Mouse (Mus musculus): ENCODE measurements at regions not wholly inside any gene's neighbourhood (a gene's known extent, or its start where the extent isn't known, plus 50 kb on each side); places are given as distances from the start of the nearest gene placed in this dataset.
"Not testable (repeated sequence)": the region's sequence is repeated elsewhere in the genome, so short reads cannot be mapped to it uniquely, and the experiment has no call there.

- H3K36me3 ChIP-seq (ENCODE audit: control insufficient read depth, insufficient read depth, low read length); H3K4me1 ChIP-seq (ENCODE audit: control insufficient read depth, insufficient read depth, low read length); H3K4me3 ChIP-seq (ENCODE audit: control insufficient read depth, low read depth, low read length); H3K27me3 ChIP-seq (ENCODE audit: control insufficient read depth, insufficient read depth, low read length); H3K27ac ChIP-seq (ENCODE audit: control insufficient read depth, insufficient read depth, low read depth, low read length): not testable (repeated sequence)
Measured at GRCm38 (mm10) chr14:52769450-52769849, 273.9 kb upstream of the Olfr1507 start.

DNA sequence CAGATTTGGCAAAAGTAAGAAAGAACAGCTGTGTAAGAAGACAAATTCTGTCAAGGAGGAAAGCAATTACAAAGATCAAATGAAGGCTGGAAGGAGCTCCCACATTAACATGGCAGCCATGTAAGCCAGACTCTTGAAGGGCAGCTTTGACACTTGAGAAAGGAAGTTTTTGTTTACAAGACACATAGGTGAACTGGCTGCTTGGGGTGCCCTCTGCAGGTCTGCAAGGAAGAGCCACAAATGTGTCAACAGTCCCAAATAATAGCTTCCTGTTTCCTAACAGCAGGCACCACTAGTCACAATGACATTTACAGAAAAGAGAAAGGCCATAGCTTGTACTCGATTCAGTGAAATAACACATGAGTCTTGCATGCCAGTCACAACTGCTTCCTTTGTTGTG lies 256.6 kb upstream of the Olfr1507 start:
- H3K36me3 ChIP-seq (ENCODE audit: control insufficient read depth, insufficient read depth, low read length); H3K27ac ChIP-seq (ENCODE audit: control insufficient read depth, insufficient read depth, low read depth, low read length); H3K4me1 ChIP-seq (ENCODE audit: control insufficient read depth, insufficient read depth, low read length); H3K4me3 ChIP-seq (ENCODE audit: control insufficient read depth, low read depth, low read length); H3K27me3 ChIP-seq (ENCODE audit: control insufficient read depth, insufficient read depth, low read length): not testable (repeated sequence)

GRCm38 (mm10) chr14:52726680-52727079 lies 231.1 kb upstream of the Olfr1507 start:
- not testable (repeated sequence) for H3K4me3 ChIP-seq (ENCODE audit: control insufficient read depth, low read depth, low read length); H3K27ac ChIP-seq (ENCODE audit: control insufficient read depth, insufficient read depth, low read depth, low read length); H3K4me1 ChIP-seq (ENCODE audit: control insufficient read depth, insufficient read depth, low read length); H3K36me3 ChIP-seq (ENCODE audit: control insufficient read depth, insufficient read depth, low read length); H3K27me3 ChIP-seq (ENCODE audit: control insufficient read depth, insufficient read depth, low read length)

GRCm38 (mm10) chr14:52724988-52725387 lies 229.4 kb upstream of the Olfr1507 start:
- not testable (repeated sequence) for H3K4me1 ChIP-seq (ENCODE audit: control insufficient read depth, insufficient read depth, low read length); H3K36me3 ChIP-seq (ENCODE audit: control insufficient read depth, insufficient read depth, low read length); H3K27ac ChIP-seq (ENCODE audit: control insufficient read depth, insufficient read depth, low read depth, low read length); H3K27me3 ChIP-seq (ENCODE audit: control insufficient read depth, insufficient read depth, low read length); H3K4me3 ChIP-seq (ENCODE audit: control insufficient read depth, low read depth, low read length)

GRCm38 (mm10) chr14:52720640-52721039 lies 225.1 kb upstream of the Olfr1507 start:
- no peak for TF ChIP-seq POLR2A (IDR thresholded peaks at IDR 0.05; ENCODE audit: control insufficient read depth, low read depth, low read length)
- TF ChIP-seq CTCF (IDR thresholded peaks at IDR 0.05; ENCODE audit: control insufficient read depth, insufficient read depth, insufficient replicate concordance, low read depth, low read length) = no peak
- Histone ChIP-seq H3K27me3 (ENCODE audit: control insufficient read depth, insufficient read depth, low read length) (no peaks in the 10 kb centered on the region), H3K4me3 (ENCODE audit: control insufficient read depth, low read depth, low read length) (no peak overlapping the region), H3K4me1 (ENCODE audit: control insufficient read depth, insufficient read depth, low read length) (no peaks in the 10 kb centered on the region), H3K36me3 (ENCODE audit: control insufficient read depth, insufficient read depth, low read length) (no peaks in the 10 kb centered on the region), H3K27ac (ENCODE audit: control insufficient read depth, insufficient read depth, low read depth, low read length) (no peak overlapping the region)

- H3K4me1 ChIP-seq (ENCODE audit: control insufficient read depth, insufficient read depth, low read length); H3K36me3 ChIP-seq (ENCODE audit: control insufficient read depth, insufficient read depth, low read length); H3K27me3 ChIP-seq (ENCODE audit: control insufficient read depth, insufficient read depth, low read length); H3K4me3 ChIP-seq (ENCODE audit: control insufficient read depth, low read depth, low read length); H3K27ac ChIP-seq (ENCODE audit: control insufficient read depth, insufficient read depth, low read depth, low read length): not testable (repeated sequence)
Measured at GRCm38 (mm10) chr14:52700851-52701250, 205.3 kb upstream of the Olfr1507 start.

DNA sequence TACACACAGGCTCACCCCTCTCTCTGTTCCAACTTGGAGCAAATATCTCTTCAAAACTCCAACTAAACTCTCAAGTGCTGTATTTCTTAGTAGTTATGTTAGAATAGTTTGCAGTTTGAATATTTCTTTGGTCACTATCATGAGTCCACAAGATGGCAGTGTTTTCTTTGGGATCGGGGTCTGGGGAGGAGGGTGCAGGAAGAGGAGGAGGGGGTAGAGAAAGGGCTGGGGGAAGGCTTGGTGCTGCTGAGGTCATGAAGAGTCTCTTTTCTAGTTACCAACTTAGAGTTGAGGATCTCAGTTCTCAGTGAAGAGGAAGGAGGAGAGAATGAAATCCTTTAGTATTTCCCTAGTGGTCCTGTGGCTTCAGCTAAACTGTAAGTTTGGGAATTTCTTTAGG lies 188.1 kb upstream of the Olfr1507 start:
- not testable (repeated sequence) for H3K36me3 ChIP-seq (ENCODE audit: control insufficient read depth, insufficient read depth, low read length); H3K27ac ChIP-seq (ENCODE audit: control insufficient read depth, insufficient read depth, low read depth, low read length); H3K4me1 ChIP-seq (ENCODE audit: control insufficient read depth, insufficient read depth, low read length); H3K27me3 ChIP-seq (ENCODE audit: control insufficient read depth, insufficient read depth, low read length); H3K4me3 ChIP-seq (ENCODE audit: control insufficient read depth, low read depth, low read length)

DNA sequence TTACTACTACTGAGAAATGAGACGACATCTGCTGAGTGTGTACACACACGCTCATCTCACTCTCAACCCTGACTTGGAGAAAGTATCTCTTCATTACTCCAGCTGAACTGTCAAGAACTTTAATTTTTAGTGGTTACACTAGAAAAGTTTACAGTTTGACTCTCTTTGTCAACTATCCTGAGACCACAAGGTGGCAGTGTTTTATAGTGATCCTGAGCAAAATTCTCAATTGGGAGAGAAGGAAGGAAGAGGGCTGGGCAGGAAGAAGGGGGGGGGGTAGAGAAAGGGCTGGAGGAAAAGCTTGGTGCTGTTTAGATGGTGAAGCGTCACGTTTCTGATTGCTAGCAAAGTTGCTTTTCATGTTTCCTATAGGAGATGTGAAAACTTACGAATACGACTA lies 158.8 kb upstream of the Olfr1507 start:
- Histone ChIP-seq H3K4me1 (ENCODE audit: control insufficient read depth, insufficient read depth, low read length) (no peaks in the 10 kb centered on the region), H3K36me3 (ENCODE audit: control insufficient read depth, insufficient read depth, low read length) (no peaks in the 10 kb centered on the region), H3K4me3 (ENCODE audit: control insufficient read depth, low read depth, low read length) (no peak overlapping the region), H3K27me3 (ENCODE audit: control insufficient read depth, insufficient read depth, low read length) (no peaks in the 10 kb centered on the region), H3K27ac (ENCODE audit: control insufficient read depth, insufficient read depth, low read depth, low read length) (no peak overlapping the region)
- TF ChIP-seq CTCF (IDR thresholded peaks at IDR 0.05; ENCODE audit: control insufficient read depth, insufficient read depth, insufficient replicate concordance, low read depth, low read length) = no peak
- no peak for TF ChIP-seq POLR2A (IDR thresholded peaks at IDR 0.05; ENCODE audit: control insufficient read depth, low read depth, low read length)

GRCm38 (mm10) chr14:52638179-52638578 lies 142.6 kb upstream of the Olfr1507 start:
- no peak for TF ChIP-seq POLR2A (IDR thresholded peaks at IDR 0.05; ENCODE audit: control insufficient read depth, low read depth, low read length)
- TF ChIP-seq CTCF (IDR thresholded peaks at IDR 0.05; ENCODE audit: control insufficient read depth, insufficient read depth, insufficient replicate concordance, low read depth, low read length) = no peak
- H3K27ac ChIP-seq (ENCODE audit: control insufficient read depth, insufficient read depth, low read depth, low read length) = no peak overlapping the region
- no peaks in the 10 kb centered on the region for H3K4me1 ChIP-seq (ENCODE audit: control insufficient read depth, insufficient read depth, low read length)
- H3K36me3 ChIP-seq (ENCODE audit: control insufficient read depth, insufficient read depth, low read length) = no peaks in the 10 kb centered on the region
- H3K27me3 ChIP-seq (ENCODE audit: control insufficient read depth, insufficient read depth, low read length) = no peaks in the 10 kb centered on the region
- H3K4me3 ChIP-seq (ENCODE audit: control insufficient read depth, low read depth, low read length) = no peak overlapping the region

Measured in testis, adult 2 months (tissue).